Mouse (Mus musculus) large intestine, adult 2 months (tissue): ENCODE results near the gene Cfap97d2. TPM values are rescaled to one million over a fixed set of nuclear protein-coding genes. Genes with fewer than 3 reads are reported as not detected.

ENCODE experiments used
- DNase-seq: peaks from one replicate; pipeline ENCODE4 v3.0.0-alpha.2; 2012; ENCODE audit warnings: low read depth, low spot score
- WGBS: fragments of 180-500 bp; shearing (Covaris S2); methylation state at CpG from one replicate; pipeline ENCODE4 v1.1.7; 2018; 5-methylcytosine and 5-hydroxymethylcytosine counted together
- polyA plus RNA-seq: library from polyadenylated mRNA; depleted of rRNA; stranded (reverse); fragments of >200 nt; gene quantifications from 2 replicates; pipeline ENCODE4 v1.2.3, GENCODE M21; 2012; rRNA removed

The Cfap97d2 gene
- 0.12 and 0.15 TPM in 2 replicates for polyA plus RNA-seq

DNA sequence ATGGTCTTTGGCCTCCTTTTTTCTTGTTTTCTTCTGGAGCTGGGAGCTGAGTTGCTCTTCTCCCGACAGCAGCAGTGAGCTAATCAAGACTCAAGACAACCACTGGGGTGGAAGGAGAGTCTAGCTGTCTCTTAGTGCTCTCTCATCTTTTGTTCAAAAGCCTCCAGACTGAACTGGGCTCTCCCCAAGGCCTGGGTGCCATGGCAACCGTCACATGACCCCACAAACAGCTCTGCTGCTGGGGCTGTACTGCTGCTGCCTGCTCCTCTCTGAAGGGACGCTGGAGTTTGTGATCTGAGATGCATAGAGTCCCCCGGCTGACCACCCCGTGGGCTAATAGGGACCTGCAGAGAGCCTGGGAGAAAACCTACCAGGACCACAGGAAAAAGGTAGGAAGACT lies at the start of gene Cfap97d2:
Cfap97d2 (plus strand) TSS at position 222 of the 400 bp plus-strand sequence.
- WGBS, result 42% methylated on average over 5 of the region's 5 CpGs
- no peak for DNase-seq

DNA sequence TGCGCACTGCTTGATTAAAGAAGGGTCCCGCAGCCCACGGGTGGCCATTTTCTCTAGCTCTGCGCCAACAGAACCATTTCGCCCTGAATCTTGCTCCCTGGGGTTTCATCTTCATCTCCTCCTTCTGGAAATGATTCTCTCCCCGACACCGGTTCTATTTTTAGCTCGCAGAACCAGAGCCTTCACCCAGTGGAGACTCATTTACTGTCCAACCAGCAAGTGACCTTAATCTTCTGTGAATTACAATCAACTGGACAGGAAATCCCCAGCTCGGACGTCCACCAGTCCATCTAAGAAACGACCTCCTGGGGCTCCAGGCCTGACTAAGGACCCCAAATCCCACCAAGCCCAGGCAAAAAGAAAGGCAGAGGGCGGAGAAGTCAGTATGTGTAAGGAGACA lies 48.2 kb upstream of the Cfap97d2 start:
- WGBS, result 78% methylated on average over 12 of the region's 12 CpGs

DNA sequence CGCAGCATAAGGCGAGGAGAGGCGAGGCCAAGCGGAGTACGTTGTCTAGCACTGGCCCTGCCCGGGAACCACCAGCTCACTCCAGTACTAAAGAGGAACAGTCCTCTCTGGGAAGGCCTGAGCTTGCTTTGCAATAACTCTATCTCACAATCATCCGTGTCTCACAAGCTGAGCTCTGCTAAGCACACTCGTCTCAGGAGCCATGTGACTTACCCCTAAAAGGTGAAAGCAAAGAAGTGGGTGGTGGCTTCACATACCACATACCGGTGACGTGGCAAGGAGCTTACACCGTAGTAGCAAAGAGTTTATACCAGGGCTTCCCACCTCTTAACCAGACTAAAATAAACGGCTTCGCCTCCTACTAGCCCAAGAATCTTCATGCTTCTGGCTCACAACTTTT lies 45.4 kb upstream of the Cfap97d2 start:
- WGBS, result 72% methylated on average over 13 of the region's 13 CpGs
- DNase-seq, result no peak

More for the DNA sequence above, 48.2 kb upstream of the Cfap97d2 start:
- no peak for DNase-seq

DNA sequence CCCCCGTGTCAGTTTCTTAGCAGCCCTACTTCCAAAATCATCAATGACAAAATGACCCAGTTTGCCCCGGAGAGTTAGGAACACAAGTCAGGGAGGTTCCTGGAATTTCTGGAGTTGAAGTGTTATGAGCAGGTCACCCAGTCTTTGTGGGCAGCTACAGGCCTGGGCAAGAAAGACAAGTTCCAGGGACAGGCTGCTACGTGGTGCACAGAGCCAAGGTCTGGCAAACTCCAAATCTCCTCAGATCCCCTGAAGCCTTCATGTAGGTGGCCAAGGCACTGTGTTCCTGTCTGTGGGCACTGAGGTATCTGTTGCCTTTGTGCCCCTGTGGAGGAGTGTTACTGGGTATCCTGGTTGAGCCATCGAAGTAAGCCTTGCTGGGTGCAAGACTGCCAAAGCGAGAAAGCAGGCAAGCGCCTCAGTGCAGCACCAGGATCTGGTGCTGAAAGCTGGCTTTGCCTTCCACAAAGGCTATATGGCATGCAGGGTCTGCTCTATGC lies 40.9 kb upstream of the Cfap97d2 start:
- 79% methylated on average over 6 of the region's 6 CpGs for WGBS
- no peak for DNase-seq

DNA sequence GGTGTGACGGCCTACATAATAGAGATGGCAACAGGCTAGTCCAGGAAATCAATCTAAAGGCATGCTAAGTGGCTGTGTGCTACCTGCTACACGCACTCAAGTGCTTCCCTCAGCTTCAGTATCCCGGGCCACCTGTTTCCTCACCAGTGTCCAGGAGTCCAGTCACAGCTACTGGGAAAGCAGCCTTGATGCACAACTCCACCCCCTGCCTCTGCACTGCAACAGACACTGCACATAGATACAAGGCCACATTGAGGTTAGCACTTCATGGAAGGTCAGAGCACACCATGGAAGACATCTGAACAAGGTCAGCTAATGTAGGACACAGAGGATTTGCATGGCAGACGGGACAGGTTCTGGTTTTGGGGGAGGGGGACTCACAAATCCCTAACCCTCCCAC lies 40.2 kb upstream of the Cfap97d2 start:
- 85% methylated on average over 4 of the region's 4 CpGs for WGBS
- no peak for DNase-seq

DNA sequence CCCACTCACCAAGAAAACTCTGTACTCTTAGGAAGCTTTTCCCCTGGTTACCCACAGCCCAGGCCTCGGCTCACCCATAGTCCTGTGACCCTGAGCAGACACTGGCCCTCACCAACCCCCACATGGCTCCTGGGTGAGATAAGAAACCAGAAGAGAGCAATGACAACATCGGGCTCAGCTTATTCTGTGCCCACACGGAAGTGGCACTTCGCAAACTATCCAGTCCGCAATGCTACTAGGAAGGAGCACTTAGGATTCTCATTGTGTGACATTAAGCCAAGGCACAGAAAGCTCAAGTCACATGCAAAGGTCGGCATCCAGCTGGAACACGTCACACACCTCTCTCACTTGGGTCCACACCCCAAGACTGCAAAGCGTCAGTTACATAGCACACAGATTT lies 39.7 kb upstream of the Cfap97d2 start:
- no peak for DNase-seq
- WGBS, result 61% methylated on average over 8 of the region's 8 CpGs

DNA sequence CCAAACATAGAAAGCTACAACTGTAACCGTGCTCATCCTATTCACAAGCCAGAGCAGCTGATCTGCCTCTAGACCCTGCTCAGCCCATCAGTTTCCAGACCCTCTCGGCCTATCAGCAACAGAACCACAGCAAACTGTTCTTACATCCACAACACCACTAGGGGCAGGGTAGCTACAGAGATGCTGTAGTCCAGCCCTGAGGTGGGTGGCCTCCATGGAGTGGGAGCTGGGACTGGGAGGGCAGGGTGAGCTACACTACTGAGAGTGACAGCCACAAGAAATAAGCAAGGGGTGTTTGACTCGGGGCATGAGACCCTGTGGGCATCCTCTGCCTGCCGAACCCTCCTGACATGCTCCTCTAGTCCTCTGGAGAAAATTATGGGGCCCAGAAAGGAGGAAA lies 37.8 kb upstream of the Cfap97d2 start:
- WGBS, result 74% methylated on average over 4 of the region's 4 CpGs
- DNase-seq, result no peak

DNA sequence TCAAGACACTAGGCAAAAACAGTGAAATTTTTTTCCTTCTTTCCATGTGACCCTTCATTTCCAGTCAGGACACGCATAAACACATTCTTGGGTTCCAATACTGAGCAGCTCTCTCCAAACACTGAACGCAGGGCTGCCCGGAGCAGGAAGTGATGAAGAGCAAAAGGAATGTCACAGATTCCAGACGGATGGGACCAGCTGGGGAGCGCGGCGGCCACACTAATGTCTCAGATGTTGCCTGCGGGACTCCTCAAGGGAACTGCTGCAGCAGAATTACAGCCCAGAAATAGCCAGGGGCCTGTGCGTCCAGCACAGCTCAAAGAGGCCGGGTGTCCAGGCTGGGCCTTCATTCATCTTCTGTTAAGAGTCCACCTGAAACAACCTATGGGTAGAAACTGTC lies 37.3 kb upstream of the Cfap97d2 start:
- no peak for DNase-seq
- 61% methylated on average over 10 of the region's 10 CpGs for WGBS

DNA sequence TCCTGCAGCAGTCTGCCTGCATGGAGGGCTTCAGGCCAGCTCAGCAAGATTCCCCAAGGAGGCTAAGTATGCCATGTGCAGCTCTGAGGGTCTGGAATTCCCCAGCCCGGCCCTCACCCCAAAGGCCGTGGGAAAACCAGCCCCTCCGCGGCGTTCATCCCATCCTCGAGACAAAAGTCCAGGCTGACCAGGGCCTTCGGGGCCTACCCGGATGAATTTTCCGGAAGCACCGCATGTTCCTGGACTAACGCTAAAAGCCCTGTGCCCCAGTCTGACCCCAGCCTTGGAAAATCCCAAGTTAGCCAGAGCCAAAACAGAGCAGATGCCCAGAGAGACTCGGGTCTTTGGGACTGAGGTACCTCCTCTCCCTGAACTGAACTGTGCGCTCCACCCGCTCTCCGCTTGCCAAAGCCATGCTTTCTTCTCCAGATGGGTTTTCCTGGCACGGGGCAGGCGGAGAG lies 35.6 kb upstream of the Cfap97d2 start:
- 72% methylated on average over 17 of the region's 17 CpGs for WGBS
- DNase-seq, result no peak

DNA sequence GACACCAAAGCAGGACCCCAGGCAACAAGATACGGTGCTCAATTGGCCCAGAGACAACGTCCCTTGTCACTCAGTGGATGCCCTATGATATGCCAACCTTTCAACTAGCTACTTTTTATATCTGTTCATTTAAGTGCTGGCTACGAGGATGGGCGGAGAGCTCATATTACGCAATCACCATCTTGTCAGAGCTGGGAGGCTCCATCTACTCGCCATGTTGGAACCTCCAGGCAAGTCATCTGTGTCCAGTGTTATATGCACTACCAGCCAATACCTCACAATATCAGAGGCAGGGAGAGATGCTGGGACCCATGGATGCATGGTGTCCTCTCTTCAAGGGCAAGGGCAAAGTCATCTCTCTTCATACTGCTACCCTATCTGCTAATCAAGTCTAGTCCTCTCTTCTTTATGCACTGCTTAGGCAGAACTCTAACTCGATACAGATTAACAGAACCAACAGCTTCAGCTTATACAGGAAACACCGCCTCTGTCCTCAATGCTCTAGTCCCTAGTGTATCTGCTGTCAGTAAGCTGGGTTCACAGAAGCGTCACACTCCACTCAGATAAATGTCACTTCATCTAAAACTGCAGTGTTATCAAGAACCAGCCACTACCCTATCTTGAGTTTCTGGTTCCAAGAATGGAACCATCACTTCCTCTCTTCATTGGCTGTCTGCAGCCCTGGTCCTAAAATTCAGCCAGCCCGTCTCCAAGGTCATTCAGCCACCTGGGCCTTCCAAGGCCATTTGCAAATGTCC lies 34.3 kb upstream of the Cfap97d2 start:
- DNase-seq, result no peak
- 78% methylated on average over 10 of the region's 10 CpGs for WGBS

DNA sequence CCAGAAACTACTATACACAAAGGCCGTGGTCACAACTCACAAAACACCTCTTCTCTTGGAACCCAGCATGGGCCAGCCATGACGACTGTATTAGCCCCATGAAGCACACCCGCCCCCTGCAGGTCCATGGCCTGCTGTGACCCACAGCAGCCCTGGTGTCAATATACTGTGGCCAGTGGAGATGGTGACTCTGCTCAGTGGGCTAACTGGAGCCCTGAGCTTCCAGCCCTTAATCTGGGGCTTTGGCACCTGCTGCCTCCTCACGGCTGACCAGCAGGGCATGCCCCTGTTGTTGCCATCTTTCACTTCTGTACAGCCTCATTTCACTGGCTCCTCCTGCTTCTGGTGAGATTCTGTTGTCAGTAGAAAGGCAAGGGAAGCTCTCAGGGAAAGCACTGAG lies 32.5 kb upstream of the Cfap97d2 start:
- WGBS, result 73% methylated on average over 4 of the region's 4 CpGs

DNA sequence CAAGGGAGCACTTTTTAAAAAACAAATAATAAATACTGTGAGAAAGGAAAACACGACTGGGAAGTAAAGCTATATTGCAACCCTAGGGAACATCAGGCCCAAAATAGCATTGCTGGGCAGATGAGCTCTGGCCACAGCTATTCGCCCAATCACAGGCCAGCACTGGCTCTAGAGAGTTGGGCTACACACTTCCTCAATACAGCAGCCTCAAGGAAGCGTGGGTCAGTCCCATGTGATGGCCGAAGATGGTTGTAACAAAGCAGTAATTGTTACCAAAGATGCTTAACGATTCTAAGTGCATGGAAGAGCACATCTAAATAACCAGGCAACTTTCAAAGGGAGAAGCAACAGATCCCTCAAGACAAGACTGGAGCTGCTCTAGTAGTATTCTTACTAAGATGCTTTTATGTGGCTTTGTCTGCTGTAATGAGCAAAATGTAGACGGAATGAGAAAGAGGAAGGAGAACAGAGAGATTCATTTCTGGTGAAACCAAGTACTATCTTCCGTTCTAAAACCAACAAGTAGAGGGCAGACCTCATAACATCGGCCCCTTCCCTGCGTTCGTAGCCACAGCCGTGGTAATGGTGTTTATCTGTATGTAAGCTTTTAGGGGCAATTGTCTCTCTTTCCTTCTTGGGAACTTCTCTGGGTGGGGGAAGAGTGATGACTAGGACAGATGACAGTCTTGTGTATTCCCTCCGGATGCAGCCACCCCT lies 31.2 kb upstream of the Cfap97d2 start:
- 40% methylated on average over 12 of the region's 12 CpGs for WGBS
- no peak for DNase-seq

More for the DNA sequence above, 32.5 kb upstream of the Cfap97d2 start:
- no peak for DNase-seq

DNA sequence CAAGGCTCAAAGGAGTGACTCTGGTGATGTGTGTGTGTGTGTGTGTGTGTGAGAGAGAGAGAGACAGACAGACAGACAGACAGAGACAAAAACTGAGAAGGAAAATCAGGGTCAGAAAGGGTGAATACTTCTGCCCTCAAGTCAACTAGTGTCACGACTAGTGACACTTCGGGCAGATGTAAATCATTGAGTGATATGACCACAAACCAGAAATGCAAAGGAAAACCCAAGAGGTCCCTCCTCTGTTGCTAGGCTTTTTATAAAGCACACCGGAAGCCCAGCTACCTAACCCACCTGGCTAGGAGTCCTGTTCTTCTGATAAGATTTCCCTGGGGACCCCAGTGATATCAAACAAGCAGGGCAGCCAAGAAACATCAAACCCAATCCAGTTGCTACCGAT lies 30.6 kb upstream of the Cfap97d2 start:
- no peak for DNase-seq

DNA sequence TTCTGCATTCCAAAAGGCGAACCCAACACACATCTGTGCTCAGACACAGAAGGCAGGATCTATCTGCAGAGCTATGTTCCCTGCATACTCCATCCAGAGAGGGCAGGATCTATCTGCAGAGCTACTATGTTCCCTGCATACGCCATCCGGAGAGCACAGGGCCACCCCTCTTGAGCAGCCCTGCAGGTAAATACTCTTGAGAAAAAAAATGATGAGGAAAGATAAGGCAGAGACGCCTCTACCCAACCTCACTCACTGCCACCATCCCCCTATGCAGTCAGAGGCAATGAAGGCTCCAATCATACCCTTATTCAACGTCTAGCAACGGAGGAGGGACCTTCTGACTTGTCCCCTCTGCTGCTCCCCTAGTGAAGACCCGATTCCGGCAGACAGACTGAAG lies 30.2 kb upstream of the Cfap97d2 start:
- 16% methylated on average over 8 of the region's 8 CpGs for WGBS
- no peak for DNase-seq

More for the DNA sequence above, 30.6 kb upstream of the Cfap97d2 start:
- WGBS, result 47% methylated on average over 4 of the region's 4 CpGs

DNA sequence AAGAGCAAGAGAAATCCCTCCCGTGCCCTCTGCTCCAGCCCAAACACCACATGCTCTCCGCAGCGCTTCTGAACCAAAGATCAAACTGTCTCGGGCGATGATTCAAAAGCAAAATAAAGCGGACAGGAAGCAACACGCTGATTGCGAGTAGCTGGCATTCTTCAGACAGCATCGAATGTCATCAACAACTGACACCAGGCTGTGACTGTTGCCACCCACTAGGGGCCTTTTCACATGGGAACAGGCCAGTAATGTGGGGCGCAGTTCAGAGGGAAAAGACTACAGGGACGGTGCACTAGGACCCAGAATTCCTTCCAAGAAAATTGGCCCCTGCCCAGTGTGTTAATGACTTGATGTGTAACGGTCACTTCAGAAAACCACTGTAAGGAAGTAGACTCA lies 29.4 kb upstream of the Cfap97d2 start:
- no peak for DNase-seq
- WGBS, result under 1% methylated on average over 12 of the region's 12 CpGs

DNA sequence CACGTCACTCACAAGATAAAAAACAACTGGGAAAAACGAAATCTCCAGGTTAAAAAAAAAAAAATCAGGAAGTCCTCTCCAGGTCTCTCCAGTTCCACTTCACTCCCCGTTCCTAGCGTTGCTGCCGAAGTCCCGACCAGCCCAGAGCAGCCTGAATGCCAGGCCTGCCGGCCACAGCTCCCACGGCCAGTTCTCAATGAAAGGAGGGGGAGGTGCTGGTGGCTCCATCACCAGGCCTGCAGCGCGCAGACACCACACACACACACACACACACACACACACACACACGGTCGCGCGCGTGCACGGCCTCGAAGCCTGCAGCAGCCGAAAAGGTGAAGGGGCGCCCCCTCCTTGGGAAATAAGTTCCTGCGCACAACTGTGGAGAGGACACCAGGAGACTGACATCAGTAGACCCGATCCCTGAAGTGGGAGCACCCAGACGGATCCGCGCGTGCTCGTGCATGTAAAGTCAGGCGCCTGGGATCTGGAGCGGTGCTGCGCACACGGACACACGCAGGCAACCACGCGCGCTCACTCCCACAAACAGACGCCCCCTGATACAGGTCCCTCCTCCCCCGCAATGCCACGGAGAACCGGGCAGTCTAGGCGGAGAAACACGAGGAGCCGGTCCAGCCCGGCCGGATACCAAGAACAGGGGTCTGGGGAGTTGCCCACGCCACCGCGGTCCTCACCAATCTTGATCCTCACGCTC lies 28.8 kb upstream of the Cfap97d2 start:
- DNase-seq, result no peak
- whole genome bisulfite sequencing, result under 1% methylated on average over 47 of the region's 47 CpGs

DNA sequence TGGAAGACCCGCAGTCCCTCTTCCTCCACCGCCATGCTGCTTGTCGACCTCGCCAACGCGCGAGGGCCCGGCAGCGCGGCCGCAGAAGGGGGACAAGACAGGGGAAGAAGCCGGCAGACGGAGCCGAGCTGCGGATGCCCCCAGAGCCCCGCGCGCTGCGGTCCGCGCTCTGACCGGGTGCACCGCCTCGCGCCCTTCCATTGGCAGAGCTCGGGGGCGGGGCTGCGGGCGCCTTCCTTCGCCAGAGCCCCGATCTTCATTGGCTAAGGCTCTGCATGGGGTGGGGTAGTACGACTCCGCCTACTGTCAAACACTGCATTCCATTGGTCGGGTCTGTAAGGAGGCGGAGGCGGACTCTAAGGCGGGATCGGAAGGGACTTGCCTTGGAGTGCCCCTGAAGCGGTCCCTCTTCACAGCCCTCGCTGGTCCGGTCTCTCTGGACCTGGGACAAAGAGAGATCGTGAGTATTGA lies 28.2 kb upstream of the Cfap97d2 start, which contains the start of gene Rasa3:
Rasa3 (minus strand) TSS at position 191 of the 471 bp plus-strand sequence.
- peak; percentile 92 for DNase-seq
- 1% methylated on average over 40 of the region's 42 CpGs for WGBS

DNA sequence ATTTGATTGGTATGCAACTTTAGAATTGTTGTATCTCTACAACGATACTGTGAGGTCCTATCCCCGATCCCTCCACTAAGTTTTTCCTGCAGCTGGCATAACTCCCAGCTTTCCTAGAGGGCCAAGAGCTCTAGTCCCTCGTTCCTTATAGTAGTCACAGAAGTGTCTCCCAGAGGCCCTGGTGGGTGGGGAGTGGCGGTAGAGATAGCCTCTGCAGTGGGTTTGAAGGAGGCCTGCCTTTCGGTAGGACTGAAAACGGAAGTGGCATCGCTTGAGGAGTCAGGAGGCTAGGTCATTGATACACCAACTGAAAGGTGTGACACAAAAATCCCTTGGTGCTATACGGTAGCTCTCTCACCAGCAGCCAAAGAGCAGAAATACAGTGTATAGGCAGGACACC lies 27.5 kb upstream of the Cfap97d2 start:
- 20% methylated on average over 8 of the region's 8 CpGs for WGBS
- DNase-seq, result no peak

DNA sequence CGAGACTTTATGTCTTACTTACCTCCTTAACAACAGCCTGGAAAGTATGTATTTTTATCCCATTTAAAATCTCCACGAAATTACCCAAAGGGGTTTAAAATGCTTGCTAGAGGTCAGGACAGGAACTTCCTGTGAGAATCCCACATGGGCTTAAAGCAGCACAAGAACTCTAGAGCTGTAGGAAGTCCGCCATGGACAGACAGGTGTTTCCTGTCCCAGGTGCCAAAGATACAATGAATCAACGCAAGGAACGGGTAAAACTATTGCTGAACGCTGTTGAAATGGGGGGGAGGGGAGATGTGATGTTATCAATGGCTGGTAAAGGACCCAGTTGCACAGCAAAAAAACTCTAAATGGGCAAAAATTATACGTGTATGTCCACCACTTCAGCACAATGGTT lies 21.6 kb upstream of the Cfap97d2 start:
- WGBS, result 33% methylated on average over 7 of the region's 7 CpGs
- DNase-seq, result no peak
